Mouse (Mus musculus): Measurements from ENCODE around the gene Ascc1. TPM values are rescaled to one million over a fixed set of nuclear protein-coding genes. Genes with fewer than 3 reads are reported as not detected.
"Not testable (repeated sequence)": the region's sequence is repeated elsewhere in the genome, so short reads cannot be mapped to it uniquely, and the experiment has no call there.

Ascc1 gene
- total RNA-seq, 2 experiments from 2014 or later, result 35.7 to 38.0 TPM

DNA sequence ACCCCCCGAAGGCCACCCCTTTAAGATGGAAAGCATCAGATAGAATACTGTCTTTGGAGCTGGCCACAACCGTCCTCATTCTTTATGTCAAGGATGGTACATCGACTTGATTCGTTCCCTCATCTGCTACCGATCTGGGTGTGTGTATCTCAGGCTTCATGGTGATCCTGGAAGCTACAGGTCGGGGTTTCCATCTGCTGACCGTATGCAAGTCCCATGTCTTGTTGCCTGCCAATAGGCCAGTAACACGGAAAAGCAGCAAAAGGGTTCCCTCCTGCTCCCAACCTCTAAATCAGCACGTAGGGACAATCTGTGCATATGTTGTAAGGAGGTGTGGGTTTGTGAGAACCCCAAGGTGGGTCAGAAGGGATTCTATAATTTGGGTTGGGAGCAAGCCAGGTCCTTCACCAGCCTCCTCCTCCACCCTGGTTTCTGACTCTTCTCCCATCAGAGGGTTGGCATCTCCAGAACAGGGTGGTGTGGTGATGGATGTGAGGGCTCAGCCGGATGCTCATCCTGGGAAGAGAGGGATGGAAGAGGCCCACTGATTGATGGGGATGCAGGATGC lies 108.4 kb downstream of the Ascc1 start:
- no peak for DNase-seq (ENCODE audit: low spot score in 2 of 2)

DNA sequence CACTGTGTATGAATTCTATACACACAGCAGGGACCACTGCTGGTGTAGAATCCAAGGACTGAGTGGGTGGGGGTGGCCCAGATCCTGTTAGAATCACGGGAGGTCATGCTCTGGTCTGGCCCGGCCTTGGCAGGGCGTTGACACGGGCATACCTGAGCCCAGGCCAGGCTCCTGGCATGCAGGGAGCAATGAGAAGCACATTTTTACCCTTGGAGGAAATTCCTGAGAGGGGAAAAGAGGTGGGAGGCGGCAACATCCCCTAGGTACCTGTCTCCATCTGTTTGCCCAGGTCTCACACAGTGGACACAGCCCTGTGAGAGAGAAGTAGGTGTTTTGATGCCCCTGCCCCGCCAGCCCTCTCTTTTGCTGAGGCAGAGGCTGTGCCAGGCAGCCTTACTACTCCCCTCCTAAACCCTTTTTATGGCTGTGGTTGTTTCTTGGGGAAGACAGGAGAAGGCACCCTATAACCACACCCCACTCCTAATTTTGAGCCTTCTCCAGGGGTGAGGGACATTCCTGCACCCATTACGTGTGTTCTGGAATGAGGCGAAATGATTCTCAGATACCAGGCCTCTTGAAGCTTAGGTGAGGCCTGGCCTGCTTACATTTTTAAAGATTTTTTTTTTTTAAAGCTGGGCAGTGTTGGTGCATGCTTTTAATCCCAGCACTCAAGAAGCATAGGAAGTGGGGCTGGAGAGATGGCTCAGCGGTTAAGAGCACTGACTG lies 111.5 kb downstream of the Ascc1 start:
- DNase-seq (ENCODE audit: low spot score in 2 of 2), result no peak

DNA sequence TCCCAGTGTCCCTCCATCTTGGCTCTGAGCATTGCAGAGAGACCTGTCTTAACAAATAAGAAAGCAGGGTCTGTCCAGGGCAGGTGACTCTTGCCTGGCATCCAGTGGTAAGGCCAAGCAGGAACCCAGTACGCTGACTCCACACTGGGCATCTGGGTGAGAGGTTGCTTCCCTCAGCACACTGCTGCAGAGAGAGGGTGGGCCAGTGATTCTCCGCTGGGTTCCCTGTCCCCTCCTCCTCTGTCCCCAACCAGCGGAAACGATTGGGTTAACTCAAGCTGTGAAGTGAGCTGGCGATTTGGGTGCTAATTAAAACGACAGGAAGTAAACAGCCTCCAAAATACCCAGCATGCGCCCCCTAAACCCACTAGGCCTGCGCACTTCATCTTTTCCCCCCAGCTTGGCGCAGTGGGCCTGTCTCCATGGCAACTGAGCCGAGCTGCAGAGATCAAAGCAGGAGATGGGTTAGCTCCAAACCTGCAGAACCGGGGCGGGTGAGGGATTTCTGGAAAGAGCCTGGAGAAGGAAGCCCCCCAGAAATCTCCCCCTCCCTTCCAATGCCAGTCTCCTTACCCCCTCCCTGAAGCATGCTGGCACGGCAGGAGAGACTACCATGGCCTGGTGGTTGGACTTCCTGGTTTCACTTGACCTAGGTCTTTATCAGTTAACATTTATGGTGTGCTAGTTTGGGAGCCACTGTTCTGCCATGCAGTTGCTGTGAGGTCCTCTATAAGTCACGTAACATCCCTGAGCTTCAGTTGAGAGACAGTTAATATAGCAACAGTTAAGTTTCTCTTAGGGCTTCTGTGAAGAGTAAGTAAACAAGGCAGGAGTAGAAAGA lies 113.0 kb downstream of the Ascc1 start:
- no peak for DNase-seq (ENCODE audit: low spot score in 2 of 2)

DNA sequence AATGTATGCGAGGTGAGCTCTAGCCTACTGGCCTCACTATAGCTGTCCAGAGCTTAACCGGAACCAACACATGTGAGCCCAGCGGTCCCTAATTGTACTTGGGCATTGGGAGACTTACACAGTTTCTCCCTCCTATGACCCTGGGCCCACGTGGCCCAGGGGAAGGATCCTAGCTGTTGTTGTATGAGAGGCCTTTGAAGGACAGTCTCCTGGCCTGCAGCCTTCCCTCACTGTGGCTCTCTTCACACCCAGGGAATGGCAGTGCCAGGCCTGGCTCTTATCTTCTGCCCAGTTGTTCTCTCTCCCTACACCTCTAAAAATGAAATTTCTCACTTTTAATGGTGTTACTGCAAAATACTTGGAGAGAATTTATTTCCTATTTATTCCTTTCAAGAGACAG lies 114.4 kb downstream of the Ascc1 start:
- no peak for DNase-seq (ENCODE audit: low spot score in 2 of 2)

DNA sequence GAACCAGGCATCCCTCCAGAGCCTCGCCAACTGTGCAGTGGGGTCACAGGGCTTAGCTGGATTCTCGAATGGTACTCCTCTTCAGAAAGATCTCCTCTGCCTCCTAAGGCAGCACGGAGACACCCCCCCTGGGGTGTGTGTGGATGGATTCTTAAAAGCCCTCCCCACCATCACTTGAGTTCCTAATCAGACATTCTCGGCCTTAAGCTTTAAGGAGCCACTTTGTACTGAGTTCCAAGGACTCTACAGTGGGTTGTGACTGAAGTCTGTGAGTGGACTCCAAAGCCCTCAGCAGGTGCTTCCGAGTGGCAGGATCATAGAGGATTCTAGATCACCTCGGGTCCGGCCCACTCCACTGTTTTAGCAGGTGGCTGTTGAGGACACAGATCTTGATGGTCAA lies 115.9 kb downstream of the Ascc1 start:
- no peak for DNase-seq (ENCODE audit: low spot score in 2 of 2)

DNA sequence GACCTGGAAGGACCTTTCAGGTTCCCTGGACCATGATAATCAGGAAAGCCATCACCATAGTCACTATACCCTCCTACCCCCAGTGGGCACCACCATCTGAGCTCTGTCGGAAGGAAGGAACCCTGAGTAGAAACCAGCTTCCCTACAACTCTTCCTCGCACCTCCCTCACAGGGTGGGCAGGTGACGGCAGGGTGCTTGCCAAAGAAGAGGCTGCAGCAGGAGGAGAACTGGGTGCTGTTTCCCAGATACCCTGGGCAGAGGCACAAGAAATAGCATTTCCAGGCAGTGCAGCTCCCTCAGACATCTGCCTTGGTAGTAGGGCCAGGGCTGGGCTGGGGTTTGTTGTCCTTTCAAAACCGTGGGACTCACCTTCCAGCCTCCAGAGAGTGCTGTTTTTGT lies 118.0 kb downstream of the Ascc1 start:
- no peak for DNase-seq (ENCODE audit: low spot score in 2 of 2)

DNA sequence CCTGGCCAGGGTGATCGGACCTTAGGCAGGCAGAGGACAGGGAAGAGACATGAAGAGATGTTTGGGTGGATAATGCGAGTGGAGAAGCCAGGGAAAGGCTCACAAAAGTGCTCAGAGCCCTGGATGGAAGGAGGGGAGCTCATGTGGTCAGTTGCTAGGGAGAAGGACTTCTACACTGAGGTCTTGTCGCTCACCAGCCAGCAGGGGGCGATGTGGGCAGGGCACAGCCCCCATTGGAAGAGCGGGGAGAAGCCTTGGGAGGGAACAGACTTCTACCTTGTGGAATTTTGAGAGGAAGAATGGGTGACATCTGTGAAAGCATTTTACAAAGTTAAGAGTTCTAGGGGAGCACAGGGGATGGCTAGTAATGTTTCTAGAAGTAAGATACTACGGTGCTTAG lies 121.5 kb downstream of the Ascc1 start:
- no peak for DNase-seq (ENCODE audit: low spot score in 2 of 2)

DNA sequence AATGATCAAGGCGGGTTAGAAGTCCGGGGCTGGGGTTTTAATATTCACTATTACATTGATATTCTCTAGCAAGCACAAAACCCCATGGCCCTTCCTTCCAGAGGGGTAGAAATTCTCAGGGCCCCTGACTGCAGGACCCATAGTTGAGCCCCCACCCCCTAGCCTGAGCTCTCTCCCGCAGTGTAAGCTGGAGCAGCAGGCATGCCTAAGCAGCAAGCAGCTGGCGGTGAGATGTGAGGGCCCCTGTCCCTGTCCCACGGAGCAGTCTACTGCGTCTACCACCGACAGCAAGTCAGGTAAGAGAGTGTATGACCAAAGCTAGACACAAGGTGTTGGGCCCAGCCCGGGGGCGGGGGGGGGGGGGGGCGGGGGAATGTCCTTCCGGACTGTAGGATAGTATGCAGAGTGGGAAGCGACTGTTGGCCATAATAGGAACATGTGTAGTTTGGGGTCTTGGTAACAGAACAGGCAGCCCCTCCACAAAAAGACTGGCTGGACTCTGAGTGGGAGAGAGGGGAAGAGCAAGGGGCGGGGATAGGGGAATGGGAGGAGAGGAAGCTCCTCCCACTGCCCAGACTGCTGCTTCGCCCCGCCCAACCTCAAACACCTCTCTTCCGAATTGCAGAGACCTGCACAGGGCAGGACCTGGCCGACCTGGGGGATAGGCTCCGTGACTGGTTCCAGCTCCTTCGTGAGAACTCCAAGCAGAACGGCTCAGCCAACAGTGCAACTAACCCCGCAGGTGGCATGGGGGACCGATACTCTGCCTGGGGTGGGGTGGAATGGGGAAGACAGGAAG lies 123.1 kb downstream of the Ascc1 start:
- DNase-seq (ENCODE audit: low spot score in 2 of 2), result no peak

DNA sequence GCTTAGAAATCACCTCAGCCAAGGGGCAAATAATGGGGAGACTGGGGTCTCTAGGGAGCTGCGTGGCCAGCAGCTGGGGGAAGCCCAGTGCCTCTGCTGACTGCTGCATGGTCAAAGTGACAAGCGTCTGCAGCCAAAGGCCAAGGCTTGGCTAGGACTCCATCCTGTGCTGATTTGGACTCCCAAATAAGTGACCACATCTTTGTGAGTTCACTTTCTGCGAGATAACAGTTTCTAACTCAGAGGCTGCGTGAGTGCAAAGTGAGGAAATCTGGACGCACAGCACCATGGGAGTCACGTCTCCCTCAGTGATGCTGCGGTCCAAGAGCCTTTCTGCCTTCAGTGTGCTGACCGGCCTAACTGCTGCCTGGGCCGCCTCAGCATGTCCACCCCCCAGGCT lies 125.7 kb downstream of the Ascc1 start:
- DNase-seq (ENCODE audit: low spot score in 2 of 2), result no peak

DNA sequence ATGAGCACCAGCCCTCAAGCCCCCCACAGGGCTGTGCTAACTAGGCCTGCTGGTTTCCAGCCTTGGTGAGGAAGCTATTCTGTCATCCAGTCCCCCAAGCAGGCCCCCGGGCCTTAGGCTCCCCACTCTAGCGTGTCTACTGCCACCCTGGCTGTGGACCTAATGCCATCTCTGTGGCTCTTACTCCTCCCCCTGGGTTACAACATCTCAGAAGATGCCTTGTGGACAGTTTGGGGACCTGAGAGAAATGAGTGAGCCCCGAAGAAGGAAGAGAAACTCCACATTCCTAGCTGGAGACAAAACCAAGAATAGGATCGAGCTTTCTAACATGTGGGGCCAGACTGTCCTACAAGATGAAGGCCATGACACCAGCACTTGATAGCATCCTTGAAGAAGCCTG lies 127.9 kb downstream of the Ascc1 start:
- no peak for DNase-seq (ENCODE audit: low spot score in 2 of 2)

DNA sequence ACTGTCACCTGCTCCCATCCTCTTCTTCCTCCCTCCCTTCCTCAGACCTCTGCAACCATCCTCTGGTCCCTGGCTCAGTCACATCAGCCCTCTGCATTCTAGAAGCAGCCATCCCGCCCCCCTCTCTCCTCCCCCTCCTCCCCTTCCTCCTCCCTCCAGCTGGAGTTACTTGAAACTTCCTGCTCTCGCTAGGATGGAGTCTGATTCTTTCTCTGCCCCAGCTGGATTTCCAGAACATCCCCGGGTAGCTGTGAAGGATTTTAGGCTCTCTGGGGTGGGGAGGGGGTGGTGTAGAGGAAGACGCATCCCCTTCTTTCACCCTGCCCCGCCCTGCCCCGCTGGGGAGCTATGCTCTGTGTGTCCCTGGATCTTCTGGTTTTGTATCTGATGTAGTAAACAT lies 130.9 kb downstream of the Ascc1 start:
- no peak for DNase-seq (ENCODE audit: low spot score in 2 of 2)

DNA sequence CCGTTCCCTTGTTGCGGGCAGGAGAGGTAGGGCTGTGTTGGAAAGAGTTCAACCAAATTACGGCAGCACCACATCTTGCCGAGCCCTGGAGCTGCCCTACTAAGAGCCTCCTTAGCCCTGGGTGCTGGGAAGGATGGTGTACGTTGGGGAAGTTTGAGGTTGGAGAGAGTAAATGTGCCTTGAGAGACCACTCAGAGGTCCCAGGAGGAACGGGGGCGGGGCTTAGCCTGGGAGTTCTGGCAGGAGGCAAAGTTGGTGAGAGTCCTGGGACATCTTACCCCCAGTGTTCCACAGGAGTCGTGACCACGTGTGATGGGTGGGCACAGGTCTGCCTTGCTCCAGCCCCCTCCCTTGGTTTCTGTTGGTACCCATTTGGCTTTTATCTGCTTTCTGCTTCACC lies 131.6 kb downstream of the Ascc1 start:
- DNase-seq (ENCODE audit: low spot score in 2 of 2), result no peak

DNA sequence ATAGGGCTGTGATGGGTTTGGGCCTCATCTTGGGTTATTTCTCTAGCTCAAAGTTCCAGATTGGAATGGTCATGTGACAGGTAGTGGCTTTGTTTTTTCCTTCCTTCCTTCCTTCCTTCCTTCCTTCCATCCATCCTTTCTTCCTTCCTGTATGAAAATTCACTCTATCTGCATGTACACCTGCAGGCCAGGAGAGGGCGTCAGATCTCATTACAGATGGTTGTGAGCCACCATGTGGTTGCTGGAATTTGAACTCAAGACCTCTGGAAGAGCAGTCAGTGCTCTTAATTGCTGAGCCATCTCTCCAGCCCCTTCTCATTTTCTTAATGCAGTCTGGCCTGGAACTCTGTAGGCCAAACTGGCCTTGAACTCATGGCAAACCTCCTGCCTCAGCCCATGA lies 133.4 kb downstream of the Ascc1 start:
- DNase-seq (ENCODE audit: low spot score in 2 of 2), result not testable (repeated sequence)

DNA sequence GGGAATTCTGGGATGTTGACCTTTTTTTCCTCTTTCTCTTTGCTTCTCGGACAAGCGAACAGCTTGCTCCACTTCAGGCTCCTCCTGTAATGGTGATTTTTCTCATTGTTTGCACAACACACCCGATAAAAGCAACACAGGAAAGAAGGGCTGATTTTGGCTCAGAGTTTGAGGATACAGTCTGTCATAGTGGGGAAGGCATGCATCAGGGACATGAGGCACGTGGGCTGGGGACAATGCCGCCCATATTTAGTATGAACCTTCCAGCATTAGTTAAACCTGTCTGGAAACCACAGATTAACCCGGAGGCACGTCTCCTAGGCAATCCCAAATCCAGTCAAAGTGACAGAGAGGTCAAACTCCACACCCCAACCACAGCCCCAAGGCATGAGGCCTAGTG lies 134.3 kb downstream of the Ascc1 start:
- no peak for DNase-seq (ENCODE audit: low spot score in 2 of 2)

DNA sequence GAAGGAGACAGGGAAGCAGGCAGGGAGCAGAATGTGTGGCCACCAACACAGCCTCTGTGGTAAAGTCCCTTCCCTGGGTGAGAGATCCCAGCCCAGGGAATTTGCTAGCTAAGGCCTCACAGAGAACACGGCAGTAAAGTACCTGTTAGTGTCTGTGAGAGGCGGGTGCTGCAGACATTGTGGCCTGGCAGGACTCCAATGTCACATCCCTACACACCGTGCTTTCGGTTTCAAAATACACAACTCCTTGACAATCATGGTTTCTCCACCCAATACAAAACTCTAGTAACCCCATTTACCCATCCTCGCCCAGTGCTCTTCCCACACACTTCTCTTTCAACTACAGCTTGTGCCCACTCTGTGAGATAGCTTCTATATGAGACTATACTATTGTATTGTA lies 136.1 kb downstream of the Ascc1 start:
- DNase-seq (ENCODE audit: low spot score in 2 of 2), result no peak

DNA sequence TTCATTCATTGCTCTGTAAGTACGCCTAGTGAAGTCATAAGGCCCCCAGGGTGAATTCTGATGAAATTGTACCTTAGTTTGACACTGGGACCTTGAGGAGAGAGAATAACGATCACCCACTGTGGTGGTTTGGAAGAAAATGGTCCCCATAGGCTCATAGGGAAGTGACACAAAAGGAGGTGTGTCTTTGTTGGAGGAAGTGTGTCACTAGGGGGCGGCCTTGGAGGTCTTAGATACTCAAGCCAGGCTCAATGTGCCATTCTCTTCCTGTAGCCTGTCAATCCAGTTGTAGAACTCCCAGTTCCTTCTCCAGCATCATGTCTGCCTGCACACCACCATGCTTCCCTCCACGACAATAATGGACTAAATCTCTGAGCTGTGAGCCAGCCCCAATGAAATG lies 138.1 kb downstream of the Ascc1 start:
- no peak for DNase-seq (ENCODE audit: low spot score in 2 of 2)

DNA sequence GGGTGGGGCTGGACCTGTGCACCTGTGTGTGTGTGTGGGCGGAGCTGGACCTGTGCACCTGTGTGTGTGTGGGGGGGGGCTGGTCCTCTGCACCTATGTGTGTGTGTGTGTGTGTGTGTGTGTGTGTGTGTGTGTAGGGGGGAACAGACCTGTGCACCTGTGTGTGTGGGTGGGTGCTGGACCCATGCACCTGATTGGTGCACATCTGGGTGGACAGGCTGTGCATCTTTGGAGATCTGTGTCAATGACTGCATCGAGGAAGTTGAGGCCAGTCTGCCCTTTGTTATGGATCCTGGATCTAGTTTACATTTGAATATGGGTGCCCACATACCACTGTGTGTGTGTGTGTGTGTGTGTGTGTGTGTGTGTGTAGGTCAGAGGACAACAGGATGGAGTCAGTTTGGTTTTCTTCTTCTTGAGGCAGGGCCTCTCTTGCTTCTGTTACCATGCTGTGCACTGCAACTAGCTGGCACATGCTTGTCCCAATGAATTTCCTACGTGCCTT lies 139.1 kb downstream of the Ascc1 start:
- no peak for DNase-seq (ENCODE audit: low spot score in 2 of 2)

DNA sequence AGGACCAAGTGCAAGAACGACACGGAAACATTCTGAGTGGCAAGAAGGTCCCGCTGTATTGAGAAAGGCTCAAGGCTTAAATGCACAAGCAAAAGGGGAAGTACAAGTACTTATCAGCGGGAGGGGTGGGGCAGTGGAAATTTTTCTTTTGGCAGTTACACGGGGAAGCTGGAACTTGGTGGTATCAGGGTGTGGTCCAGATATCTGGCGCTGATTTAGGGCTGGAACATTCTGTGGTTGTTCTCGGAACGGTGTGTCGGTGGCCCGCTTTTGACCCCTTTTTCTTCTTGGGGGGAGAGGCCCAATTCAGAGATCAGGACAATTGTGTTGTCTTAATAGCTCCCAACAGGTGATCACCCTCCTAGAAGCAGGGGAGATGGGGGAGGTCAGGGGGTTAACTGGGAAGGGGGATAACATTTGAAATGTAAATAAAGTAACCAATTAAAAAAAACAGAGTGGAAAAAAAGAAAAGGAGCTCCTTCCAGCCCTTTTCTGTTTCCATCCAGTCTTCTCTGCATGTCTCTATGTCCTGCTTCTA lies 145.0 kb downstream of the Ascc1 start:
- not testable (repeated sequence) for DNase-seq (ENCODE audit: low spot score in 2 of 2)

DNA sequence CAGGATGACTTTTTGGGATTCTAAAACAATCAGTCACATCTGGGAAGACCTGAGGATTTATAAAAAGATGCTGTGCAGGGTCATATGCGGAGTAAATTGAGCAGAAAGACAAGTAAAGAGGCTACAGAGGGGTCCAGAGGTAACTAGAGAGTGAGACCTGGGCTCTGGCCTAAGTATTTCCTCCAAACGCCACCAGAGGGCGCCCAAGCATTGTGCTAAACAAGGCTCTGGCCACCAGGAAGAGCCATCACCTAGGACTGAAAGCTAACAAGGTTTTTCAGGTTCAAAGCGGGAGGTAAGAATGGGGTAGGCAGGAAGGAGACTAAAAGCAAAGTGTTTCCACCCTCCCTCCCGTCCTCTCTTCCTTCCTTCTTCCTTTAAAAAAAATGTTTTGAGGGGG lies 145.5 kb downstream of the Ascc1 start:
- DNase-seq (ENCODE audit: low spot score in 2 of 2), result peak; percentile 66 to 67

Data from adrenal gland, postnatal 4 days (tissue).